Mouse (Mus musculus) embryonic facial prominence, embryonic 11.5 days (tissue): ENCODE data around the gene Arhgap1. TPM values are rescaled to one million over a fixed set of nuclear protein-coding genes. Genes with fewer than 3 reads are reported as not detected.
A peak's percentile ranks its signal among the peaks of the same experiment; 100 is the strongest.

Source experiments
- ATAC-seq: fragments of 200-750 bp; cut with Nextera tagmentation; replicated peaks from 2 replicates; pipeline ENCODE4 v1.8.0; 2017; ENCODE audit warnings: low read depth; ENCODE audit not compliant: insufficient number of reproducible peaks, low FRiP score, low TSS enrichment
- DNase-seq: peaks from one replicate; pipeline ENCODE4 v3.0.0-alpha.2; 2015; ENCODE audit warnings: low spot score
- H3K27ac ChIP-seq: fragments of 300-500 bp; sonication (generic); replicated peaks from 2 replicates; pipeline ENCODE4 v1.5.1; 2014; ENCODE audit warnings: mild to moderate bottlenecking, low read depth, low read length, control low read depth
- H3K27me3 ChIP-seq: fragments of 300-500 bp; sonication (generic); 2 replicates; pipeline ENCODE4 v1.6.1; 2014; ENCODE audit warnings: mild to moderate bottlenecking, low read length, moderate library complexity, mixed read lengths; ENCODE audit not compliant: control insufficient read depth, insufficient read depth
- H3K36me3 ChIP-seq: fragments of 300-500 bp; sonication (generic); replicated peaks from 2 replicates; pipeline ENCODE4 v1.6.1; 2014; ENCODE audit warnings: low read depth, mild to moderate bottlenecking, low read length, moderate library complexity, mixed read lengths; ENCODE audit not compliant: control insufficient read depth, insufficient read depth
- H3K4me1 ChIP-seq: fragments of 300-500 bp; sonication (generic); 2 replicates; pipeline ENCODE4 v1.6.1; 2014; ENCODE audit warnings: low read length, mixed read lengths; ENCODE audit not compliant: control insufficient read depth, insufficient read depth
- H3K4me2 ChIP-seq: fragments of 300-500 bp; sonication (generic); 2 replicates; pipeline ENCODE4 v1.6.1; 2014; ENCODE audit warnings: low read depth, mild to moderate bottlenecking, control low read depth, low read length, moderate library complexity
- H3K4me3 ChIP-seq: fragments of 300-500 bp; sonication (generic); 2 replicates; pipeline ENCODE4 v1.5.1; 2014; ENCODE audit warnings: low read depth, low read length, control low read depth
- H3K9ac ChIP-seq: fragments of 300-500 bp; sonication (generic); replicated peaks from 2 replicates; pipeline ENCODE4 v1.6.1; 2014; ENCODE audit warnings: mild to moderate bottlenecking, control low read depth, low read length
- H3K9me3 ChIP-seq: fragments of 300-500 bp; sonication (generic); replicated peaks from 2 replicates; pipeline ENCODE4 v1.6.1; 2016; ENCODE audit warnings: mild to moderate bottlenecking, low read length, inconsistent platforms, mixed read lengths; ENCODE audit not compliant: control insufficient read depth
- WGBS: fragments of 180-500 bp; shearing (Covaris S2); extraction: QIAGEN DNeasy Blood & Tissue Kit; methylation state at CpG from one replicate; pipeline ENCODE4 v1.1.7; 2014; 5-methylcytosine and 5-hydroxymethylcytosine counted together
- polyA plus RNA-seq: library from polyadenylated mRNA; unstranded; fragments of >200 nt; fragmentation: Nextera tagmentation; extraction: Ambion mirVana; gene quantifications from 2 replicates; pipeline ENCODE4 v1.2.1, GENCODE M21; 2014

The Arhgap1 gene
- polyA plus RNA-seq, 1 experiment from 2014 or later = 73.7 TPM

DNA sequence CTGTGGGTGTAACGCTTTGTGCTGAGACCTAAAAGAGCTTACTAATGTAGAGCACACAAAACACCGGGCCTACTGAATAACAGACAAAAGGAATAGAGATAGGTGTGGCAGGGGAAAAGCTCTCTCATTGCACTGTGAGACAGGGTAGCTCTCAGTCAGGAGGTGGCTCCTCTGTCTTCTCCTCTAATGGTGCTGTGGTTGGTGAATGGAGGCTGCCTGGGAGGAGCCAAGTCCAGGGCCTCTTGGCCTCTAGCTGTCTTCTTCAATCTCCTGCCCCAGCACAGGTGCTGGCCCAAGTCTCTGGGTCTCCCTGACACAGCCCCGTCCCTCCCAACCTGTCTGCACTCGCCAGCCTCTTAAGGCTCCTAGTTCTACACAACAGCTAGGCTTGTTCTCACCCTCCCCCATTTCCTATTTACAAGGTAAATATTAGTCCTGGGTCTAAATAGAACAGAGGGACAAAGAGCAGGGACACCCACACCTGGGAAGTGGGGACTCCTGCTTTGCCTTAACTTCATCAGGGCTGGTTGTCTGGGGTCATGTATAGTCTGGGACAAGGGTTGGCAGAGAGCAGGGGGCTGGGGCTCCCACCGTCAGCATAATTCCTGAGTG, 12.8 kb upstream of the Arhgap1 start:
- no peaks in the 10 kb centered on the region for H3K4me1 ChIP-seq
- no peak overlapping the region for H3K27ac ChIP-seq
- WGBS = 76% methylated on average over 5 of the region's 5 CpGs
- no peak overlapping the region for H3K4me3 ChIP-seq
- no peak for ATAC-seq
- no peak overlapping the region for H3K9ac ChIP-seq
- H3K27me3 ChIP-seq = no peaks in the 10 kb centered on the region
- H3K4me2 ChIP-seq = no peak overlapping the region
- no peak for DNase-seq
- no peaks in the 10 kb centered on the region for H3K36me3 ChIP-seq
- H3K9me3 ChIP-seq = no peaks in the 10 kb centered on the region

DNA sequence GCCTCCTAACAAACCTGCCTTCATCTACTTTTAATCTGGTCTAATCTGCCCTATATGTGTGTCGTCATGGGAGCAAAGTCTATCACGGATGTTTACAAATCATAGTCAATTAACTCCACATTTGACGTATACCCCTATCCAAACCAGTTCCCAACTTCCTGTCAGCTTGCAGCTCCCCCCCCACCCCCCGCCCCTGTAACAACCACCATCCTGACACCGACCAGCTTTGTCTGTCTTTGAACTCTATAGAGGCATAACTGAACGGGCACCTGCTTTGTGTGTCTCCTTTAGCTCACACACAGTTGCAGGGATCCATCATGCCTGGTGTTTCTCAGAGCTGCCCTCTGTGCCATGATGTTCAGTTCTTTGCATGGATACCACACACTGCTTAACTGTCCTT, 10.7 kb upstream of the Arhgap1 start:
- H3K4me3 ChIP-seq = no peak overlapping the region
- no peak overlapping the region for H3K27ac ChIP-seq
- ATAC-seq (no peak), DNase-seq (no peak)
- no peak overlapping the region for H3K4me2 ChIP-seq
- WGBS = 71% methylated on average over 6 of the region's 6 CpGs
- no peak overlapping the region for H3K9ac ChIP-seq
- no peaks in the 10 kb centered on the region for H3K4me1 ChIP-seq
- peaks cover 3% of the 10 kb centered on the region for H3K36me3 ChIP-seq
- H3K27me3 ChIP-seq = no peaks in the 10 kb centered on the region
- no peaks in the 10 kb centered on the region for H3K9me3 ChIP-seq

DNA sequence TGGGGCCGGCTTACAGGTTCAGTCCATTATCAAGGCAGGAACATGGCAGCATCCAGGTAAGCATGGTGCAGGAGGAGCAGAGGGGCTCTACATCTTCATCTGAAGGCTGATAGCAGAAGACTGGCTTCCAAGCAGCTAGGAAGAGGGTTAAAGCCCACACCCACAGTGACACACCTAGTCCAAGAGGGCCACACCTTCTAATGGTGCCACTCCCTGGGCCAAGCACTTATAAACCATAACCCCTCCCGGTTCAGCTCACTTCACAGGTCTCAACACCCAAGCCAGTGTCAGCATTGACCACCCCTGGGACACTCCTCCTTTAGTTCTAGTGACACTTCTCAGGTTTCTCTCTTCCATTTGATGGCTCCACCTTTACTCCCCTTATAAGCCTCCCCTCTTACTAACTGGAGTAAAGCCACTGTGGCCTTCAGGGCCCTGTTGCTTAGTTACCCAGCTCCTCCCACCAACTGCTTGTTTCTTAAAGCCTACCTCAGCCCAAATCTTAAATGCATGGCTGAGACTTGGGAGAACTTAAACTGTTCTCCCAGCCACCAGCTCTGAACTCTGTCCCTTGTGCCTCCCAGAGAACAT, 6.7 kb upstream of the Arhgap1 start:
- ATAC-seq (no peak), DNase-seq (no peak)
- Histone ChIP-seq H3K4me3 (no peak overlapping the region), H3K27ac (no peak overlapping the region), H3K27me3 (no peaks in the 10 kb centered on the region), H3K36me3 (peaks cover 25% of the 10 kb centered on the region), H3K9me3 (no peaks in the 10 kb centered on the region), H3K9ac (no peak overlapping the region), H3K4me1 (no peaks in the 10 kb centered on the region), H3K4me2 (no peak overlapping the region)
- WGBS = 86% methylated on average over 2 of the region's 2 CpGs

DNA sequence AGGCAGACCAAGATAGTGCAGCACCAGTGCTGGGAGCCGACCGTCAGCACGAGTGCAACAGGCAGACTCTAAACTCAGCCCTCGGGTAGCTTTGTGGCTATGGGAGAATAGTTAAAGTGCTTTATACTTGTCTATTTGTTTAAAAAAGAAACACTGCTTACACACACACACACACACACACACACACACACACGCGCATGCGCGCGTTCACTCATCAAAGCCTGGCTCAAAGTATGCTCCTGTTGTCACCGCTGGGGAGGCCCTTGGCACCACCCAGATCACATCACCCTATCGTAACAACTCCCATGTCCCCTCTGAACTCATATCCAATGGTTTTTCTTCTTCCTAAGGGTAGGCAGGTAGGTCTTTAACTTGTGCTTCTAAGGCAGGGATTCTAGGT, 5.6 kb upstream of the Arhgap1 start:
- no peak overlapping the region for H3K4me3 ChIP-seq
- H3K27me3 ChIP-seq = no peaks in the 10 kb centered on the region
- H3K4me2 ChIP-seq = no peak overlapping the region
- ATAC-seq (no peak), DNase-seq (no peak)
- 95% methylated on average over 11 of the region's 11 CpGs for WGBS
- H3K9me3 ChIP-seq = no peaks in the 10 kb centered on the region
- no peaks in the 10 kb centered on the region for H3K4me1 ChIP-seq
- H3K9ac ChIP-seq = no peak overlapping the region
- peaks cover 25% of the 10 kb centered on the region for H3K36me3 ChIP-seq
- H3K27ac ChIP-seq = no peak overlapping the region

DNA sequence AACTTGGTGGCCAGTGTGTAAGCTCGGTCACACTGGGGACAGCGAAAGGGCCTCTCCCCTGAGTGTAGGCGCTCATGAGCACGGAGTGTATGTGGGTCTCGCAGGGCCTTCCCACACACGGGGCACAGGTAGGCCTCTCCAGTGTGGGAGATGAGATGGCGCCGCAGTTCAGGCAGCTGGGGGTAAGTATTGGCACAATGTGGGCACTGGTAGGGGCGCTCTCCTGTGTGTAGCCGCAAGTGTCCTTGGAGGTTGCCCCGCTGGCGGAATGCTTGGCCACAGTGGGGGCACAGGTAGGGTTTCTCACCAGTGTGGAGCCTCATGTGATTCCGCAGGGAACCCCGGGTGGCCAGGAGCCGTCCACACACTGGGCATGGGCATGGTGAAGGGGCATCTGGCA, 4.3 kb upstream of the Arhgap1 start:
- 95% methylated on average over 15 of the region's 15 CpGs for WGBS
- H3K4me3 ChIP-seq = no peak overlapping the region
- no peaks in the 10 kb centered on the region for H3K4me1 ChIP-seq
- no peak for ATAC-seq
- H3K9me3 ChIP-seq = no peaks in the 10 kb centered on the region
- H3K27ac ChIP-seq = no peak overlapping the region
- H3K27me3 ChIP-seq = no peaks in the 10 kb centered on the region
- no peak overlapping the region for H3K4me2 ChIP-seq
- no peak overlapping the region for H3K9ac ChIP-seq
- DNase-seq = no peak
- H3K36me3 ChIP-seq = peaks cover 25% of the 10 kb centered on the region

DNA sequence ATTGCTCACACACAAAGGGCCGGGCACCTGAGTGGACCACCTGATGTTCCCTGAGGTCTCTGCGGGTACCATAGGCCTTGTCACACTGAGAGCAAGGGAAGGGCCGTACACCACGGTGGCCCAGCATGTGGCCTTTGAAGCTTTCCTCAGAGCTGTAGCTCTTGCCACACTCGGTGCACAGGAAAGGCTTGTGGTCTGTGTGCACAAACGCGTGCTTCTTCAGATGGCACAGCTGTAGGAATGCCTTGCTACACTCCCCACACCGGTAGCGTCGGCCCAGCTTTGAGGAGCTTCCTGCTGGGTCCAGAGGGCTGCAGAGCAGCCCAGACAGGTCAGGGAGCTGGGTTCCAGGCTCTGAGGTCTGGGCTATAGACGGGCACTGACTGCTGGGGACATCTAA, 3.8 kb upstream of the Arhgap1 start:
- Histone ChIP-seq H3K27me3 (no peaks in the 10 kb centered on the region), H3K36me3 (peaks cover 25% of the 10 kb centered on the region), H3K9me3 (no peaks in the 10 kb centered on the region), H3K4me2 (no peak overlapping the region), H3K4me3 (no peak overlapping the region), H3K9ac (no peak overlapping the region), H3K4me1 (no peaks in the 10 kb centered on the region), H3K27ac (no peak overlapping the region)
- 95% methylated on average over 11 of the region's 11 CpGs for WGBS
- ATAC-seq (no peak), DNase-seq (no peak)

DNA sequence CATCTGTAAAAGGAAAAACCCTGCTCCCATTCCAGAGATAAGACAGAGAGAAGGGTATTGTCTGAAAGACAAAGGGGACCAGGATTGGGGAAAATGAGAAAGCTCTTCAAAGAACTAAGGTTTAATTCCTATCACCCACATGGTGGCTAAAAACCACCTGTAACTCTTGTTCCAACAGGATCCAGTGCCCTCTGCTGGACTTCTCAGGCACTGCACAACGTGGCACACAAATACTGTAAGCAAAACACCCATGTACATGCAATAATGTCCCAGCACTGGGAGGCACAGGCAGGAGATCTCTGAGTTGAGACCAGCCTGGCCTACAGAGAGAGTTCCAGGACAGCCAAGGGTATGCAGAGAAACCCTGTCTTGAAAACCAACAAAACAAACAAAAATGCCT, 2.9 kb upstream of the Arhgap1 start:
- 18% methylated on average over 1 of the region's 1 CpGs for WGBS
- no peak for ATAC-seq
- Histone ChIP-seq H3K36me3 (peaks cover 25% of the 10 kb centered on the region), H3K9ac (no peak overlapping the region), H3K27ac (no peak overlapping the region), H3K4me2 (no peak overlapping the region), H3K9me3 (no peaks in the 10 kb centered on the region), H3K4me1 (no peaks in the 10 kb centered on the region), H3K27me3 (no peaks in the 10 kb centered on the region), H3K4me3 (no peak overlapping the region)
- peak; percentile 76 for DNase-seq

DNA sequence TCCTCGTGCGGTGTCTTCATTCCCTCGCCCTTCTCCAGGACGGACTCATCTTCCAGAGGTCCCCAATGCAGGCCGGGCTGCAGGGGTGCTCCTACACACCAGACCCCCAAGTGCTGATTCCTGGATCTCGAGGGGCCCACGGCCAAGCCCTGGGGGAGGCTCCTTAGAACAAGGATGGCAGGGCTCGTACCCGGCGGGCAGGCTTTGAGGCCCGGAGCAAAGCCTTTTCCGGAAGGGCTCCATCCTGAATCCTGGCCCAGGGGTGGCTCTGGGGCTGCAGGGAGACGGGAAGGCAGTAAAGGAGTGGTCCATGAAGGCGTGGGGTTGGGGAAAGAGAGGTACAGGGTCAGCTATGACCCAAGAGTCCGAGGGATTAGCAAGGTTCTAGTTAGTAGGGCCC, 508 bp upstream of the Arhgap1 start:
- DNase-seq (no peak), ATAC-seq (peak; percentile 17; the same call in 1 of the 2 replicates)
- Histone ChIP-seq H3K4me1 (no peaks in the 10 kb centered on the region), H3K9me3 (no peaks in the 10 kb centered on the region), H3K9ac (peak overlapping the region; percentile 89), H3K27me3 (no peaks in the 10 kb centered on the region), H3K4me2 (peak overlapping the region; percentile 90), H3K4me3 (peak overlapping the region; percentile 85), H3K27ac (no peak overlapping the region; the same call in 1 of the 2 replicates), H3K36me3 (peaks cover 22% of the 10 kb centered on the region)
- WGBS = 3% methylated on average over 15 of the region's 15 CpGs
